Mouse (Mus musculus): ENCODE results near the gene Otos. TPM values are rescaled to one million over a fixed set of nuclear protein-coding genes. Genes with fewer than 3 reads are reported as not detected.

Otos gene
- 0.55 and 0.89 TPM in 2 replicates for polyA plus RNA-seq (2012; rRNA removed)

DNA sequence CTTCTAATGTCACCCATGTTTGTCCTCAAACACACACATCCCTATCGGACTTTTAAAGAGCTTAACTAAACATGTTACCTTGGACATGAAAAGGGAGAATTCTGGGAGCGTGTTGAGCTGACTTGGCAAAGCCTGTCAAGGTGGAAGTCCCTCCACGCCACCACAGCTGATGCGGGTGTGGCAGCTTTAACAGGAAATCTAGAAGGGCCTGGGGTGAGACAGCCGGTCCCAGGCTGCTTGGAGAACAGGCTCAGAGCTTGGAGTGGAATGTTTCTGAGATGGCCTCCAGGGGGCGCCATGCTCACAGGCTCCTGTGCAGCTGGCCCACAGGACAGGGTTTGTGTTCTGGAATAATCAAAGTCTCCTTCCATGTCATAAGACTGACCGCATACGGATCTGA, at the start of gene Otos:
Gene Otos (minus strand): TSS at position 169 of the 400 bp plus-strand sequence.
- DNase-seq (ENCODE audit: low read depth): no peak

DNA sequence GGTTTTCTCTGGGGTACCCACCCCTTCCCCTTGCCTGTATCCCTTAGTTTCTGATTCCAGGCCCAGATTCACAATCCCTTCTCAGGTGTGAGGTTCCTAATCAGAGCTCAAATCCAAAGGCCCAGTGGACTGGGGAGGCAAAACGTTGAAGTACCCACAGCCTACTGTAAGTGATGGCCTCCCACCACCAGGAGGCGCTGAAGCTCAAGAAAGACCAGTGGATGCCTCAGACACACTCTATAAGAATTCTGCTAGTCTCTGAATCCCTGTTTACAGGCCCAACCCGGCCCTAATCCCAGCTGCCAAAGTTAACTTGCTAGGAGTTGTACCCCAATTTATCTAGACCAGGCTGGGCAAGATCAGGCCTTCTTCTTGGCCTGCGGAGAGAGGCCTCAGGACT, 48.2 kb upstream of the Otos start:
- no peak for DNase-seq (ENCODE audit: low read depth)

DNA sequence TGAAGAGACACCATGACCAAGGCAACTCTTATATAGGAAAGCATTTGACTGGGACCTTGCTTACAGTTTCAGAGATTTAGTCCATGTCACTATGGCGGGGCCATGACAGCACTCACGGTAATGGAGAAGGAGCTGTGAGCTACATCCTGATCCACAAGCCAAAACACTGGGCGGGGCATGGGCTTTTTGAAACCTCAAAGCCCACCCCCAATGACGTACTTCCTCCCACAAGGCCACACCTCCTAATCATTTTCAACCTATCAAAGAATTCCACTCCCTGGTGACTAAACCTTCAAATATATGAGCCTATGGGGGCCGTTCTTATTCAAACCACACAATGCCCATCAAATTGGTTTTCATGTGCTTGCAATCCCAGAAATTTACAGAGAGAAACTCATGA, 47.1 kb upstream of the Otos start:
- DNase-seq (ENCODE audit: low read depth): no peak

DNA sequence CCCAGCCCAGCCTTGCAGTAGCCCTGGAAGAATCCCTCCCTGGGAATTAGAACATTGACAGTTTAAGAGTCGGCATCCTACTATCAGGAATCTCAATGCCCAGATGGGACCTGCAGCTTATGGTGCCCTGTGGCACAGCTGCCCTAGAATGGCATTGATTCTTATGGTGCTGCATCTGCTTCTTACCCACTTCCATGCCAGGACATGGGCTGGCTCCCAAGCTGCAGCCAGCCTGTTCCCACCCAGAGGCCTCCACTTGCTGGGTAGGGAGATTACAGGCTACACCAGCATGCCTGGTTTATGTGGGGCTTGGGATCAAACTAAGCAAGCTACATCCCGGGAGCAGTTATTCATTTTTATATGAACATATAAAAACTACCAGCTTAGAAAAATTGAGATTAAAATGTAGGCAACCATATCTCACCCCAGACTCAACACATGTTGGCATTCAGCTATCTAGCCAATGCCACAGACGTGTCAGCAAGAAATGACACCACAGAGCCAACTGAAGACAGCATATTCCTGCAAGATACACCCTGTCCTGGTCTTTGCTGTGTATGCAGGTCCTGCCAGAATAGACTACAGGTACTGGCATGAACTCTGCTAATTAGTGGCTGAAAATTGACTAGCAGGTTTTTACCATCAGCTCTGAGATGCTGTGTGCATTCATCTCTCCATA, 42.7 kb upstream of the Otos start:
- no peak for DNase-seq (ENCODE audit: low read depth)

DNA sequence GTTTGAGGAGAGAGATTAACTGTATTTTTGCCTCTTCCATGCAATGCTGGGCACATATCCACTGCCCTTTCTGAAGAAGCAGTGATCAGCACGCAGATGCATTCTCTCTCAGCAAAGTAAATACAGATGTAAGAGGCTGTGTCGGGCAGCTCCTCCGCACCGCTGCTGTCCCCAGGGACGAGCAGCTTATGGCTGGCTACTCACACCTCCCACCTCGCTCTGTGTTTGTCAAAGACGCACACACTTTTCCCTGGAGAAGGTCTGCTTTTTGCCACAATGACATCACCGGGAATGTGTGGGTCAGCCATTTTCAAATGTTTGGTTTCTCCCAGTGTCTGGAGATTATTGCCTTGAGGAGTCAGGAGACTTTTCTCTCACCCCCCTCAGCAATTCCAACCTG, 38.4 kb upstream of the Otos start:
- DNase-seq (ENCODE audit: low read depth): no peak

DNA sequence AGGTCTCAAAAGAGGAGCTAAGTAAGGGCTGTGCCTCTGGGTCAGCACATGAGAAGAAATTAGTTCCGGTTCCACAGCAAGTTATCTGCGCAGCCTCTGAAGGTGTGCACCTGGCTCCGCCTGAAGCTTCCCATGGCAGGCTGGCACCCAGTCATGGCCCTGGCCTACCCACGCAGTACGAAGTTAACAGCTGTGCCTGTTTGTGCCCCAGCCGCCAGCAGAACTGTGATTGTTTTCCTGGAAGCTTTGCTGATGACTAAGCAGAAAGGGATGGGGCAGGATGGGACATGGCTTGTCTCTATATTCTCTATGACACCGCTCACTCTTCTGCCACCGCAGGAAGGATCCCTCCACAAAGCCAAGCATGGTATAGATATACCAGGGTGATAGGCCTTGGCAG, 34.5 kb upstream of the Otos start:
- DNase-seq (ENCODE audit: low read depth): peak; percentile 42

DNA sequence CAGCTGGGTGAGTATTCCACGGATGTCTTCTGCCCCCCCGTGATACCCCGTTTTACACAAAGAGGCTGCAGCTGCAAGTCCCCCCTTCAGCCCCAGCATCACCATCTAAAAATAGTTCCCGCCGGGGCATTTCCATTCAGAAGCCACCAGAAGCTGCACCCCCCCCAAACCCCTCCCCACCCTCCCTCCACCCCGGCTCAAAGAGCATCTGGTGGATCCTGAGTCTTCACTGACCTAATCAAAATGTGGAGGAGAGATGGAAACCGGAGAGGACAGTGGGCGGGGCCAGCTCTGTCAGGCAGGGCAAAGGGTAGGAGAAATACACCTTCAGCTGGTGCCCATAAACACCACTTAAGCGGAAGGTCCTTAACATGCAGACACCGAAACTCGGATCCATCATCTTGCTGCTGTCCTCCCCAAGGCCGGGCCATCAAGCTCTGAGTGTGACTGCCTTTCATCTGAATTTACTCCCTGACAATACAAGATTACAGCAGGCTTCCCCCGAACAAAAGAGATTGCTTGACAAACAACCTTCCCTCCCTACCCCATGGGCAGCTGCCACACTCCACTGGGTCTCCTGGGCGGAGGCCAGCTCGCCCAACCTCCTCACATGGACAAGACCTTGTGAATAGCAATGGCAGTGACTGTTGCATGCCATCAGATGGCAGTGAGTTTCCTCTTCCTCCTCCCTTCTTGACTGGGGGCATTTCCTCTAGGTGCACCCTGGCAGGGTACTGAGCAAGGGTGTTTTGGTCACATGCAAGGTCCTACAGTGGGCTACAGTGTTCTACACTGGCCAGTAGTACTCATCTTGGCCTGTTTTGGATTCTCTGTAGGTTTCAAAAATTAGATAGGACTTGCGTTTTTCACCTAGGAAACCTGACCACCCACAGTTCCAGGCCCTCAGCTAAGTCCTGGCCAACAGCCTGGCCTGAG, 32.3 kb upstream of the Otos start:
- DNase-seq (ENCODE audit: low read depth): no peak

DNA sequence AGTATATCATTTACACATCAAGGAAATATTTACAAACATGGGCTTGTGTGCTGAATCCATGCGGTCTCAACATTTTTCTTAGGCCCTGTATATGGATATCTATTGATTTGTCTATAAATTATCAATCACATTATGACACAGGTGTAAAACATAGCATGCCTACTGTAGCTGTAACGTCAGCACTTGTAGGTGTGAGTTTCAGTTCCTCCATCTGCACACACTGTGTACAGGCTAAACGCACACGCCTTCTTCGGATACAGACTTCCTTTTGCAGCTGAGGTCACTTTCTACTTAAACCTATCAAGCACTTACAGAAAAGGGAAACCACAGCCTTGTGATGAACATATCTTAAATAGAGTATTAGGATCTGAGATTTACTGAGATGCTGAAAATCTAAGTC, 30.1 kb upstream of the Otos start:
- no peak for DNase-seq (ENCODE audit: low read depth)

DNA sequence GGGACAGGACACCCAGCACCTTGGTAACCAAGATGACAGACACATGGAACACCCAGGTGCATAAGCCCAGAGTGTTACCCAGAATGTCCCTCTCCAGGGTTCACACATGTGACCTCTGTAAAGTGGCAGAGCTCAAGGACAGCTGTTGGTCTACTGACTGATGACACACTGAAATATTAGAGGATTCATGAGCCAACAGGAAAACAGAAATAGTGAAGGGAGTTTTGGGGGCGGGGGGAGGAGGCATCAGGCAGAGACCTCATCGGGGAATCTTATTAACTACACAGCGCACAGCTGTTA, 28.0 kb upstream of the Otos start:
- DNase-seq (ENCODE audit: low read depth): no peak

DNA sequence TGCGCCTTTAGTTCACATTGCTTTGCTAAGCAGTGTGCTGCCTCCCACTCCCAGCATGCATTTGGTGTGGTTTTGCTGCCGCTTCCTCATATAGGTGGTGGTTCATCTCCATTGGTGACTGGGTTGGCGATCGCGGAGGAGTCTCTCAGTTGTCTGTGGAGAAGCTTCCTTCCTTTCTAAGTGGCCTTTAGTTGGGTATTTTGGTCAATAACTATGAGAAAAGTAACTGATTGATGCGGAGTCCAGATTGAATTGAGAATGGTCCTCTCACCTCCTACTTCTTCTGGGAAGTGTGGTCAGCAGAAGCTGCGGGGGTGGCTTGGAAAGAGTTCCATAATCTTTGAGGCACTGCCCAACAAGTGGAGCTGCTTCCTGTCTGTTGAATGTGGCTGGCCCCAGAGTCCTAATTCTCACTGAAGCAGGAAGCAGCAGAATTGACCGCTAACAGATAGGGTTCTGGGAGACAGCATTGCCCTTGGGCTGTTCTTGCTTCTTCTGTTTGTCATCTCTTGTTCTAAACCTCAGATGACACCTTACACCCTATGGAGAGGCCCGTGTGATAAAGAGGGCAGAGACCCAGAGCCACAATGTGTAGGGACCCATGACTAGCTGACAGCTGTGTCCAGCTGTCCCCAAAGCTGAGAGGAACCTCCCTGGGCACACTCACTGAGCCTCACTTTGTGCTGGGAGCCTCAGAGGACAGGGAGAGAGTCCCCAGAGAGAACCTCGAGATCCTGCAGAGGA, 27.5 kb upstream of the Otos start:
- DNase-seq (ENCODE audit: low read depth): no peak

DNA sequence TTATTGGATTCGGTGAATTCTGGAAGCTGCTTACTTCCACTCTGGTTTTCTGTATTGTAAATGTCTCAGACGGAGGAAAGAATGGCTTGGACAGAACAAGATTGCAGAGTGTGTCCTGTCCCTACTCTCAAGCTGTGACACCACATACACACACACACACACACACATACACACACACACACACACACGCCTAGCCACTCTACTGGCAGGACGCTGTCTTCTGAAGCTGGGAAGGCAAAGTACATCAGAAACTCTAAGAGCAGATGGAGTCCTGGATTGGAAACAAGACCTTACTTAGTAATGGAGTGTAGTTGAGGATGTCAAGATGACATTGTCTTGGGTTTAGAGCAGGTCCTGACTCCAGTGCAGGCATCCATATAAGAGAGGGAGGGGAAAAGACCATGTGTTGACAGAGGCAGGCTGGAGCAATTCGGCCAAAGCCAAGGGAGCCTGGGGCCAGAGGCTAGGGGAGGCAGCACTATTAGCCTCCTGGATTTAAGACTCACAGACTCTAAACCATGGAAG, 24.7 kb upstream of the Otos start:
- no peak for DNase-seq (ENCODE audit: low read depth)

DNA sequence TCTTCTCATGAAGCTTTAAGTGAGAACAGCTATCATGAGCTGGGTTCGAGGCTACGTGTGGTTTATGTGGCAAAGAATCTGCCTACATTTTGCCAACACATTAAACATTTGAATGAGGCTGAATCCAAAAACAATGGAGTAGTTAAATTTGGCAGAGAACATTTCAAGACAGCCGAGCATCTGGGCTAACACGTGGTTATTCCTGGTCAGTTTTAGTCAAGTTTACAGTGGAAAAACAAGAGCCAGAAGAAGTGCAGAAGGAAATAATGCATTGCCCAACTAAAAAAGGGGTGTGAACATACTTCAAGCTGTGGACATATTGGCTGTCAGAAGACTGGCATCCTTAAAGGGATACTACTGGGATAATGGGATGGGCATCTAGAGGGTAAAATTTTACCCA, 22.7 kb upstream of the Otos start:
- DNase-seq (ENCODE audit: low read depth): no peak

DNA sequence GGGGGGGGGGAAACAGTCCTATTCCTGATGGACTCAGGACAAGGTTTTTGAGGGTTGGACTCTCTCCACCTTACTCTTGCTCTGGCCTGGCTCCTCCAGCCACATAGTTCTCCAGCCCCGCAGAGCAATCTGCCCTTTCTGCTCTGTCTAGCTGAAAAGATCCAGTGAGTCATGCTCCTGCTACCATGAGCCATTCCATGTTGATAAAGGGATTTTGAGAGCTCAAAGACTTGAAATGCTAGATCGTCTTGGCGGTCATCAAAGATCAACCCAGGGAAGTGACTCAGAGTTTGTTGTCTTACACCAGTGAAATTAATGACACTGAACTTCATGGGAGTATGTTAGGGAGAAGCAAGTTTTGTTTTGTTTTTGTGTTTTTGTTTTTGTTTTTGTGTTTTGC, 20.8 kb upstream of the Otos start:
- DNase-seq (ENCODE audit: low read depth): no peak

DNA sequence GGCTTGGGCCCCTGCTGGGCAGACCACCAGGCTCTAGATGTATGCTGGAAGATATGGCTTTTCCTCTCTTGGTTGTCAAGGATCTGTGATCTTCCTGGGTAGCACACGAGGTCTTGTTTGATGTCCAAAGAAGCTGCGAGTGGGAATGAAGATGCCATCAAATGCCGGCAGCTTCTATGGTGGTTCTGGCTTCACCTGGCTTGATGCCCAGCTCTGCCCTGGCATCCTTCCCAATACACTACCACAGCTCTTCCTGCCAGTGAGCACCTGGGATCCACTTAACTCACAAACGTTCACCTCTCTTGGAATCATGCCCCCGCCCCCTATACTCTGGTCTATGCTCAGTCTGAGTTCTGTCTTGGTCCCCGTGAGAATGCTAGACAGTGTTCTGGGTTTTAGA, 18.5 kb upstream of the Otos start:
- DNase-seq (ENCODE audit: low read depth): no peak

DNA sequence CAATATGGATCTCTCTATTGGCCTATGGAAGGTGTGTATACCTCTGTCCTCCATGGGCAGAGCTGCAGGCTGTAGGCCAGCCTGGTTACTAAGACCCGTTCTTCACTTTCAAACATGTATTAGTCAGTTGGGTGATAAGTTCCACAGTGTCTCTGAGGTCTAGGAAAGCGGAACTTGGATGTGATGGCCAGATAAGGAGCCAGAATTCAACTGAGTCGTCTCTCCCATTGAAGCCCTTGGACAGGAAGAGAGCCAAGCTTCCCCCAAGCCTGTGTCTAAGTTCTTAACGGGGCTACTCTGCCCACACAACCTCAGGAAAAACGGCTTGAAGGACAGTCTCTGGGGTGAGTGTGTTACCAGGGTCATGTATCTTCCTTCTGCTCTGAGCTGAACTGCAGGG, 10.8 kb upstream of the Otos start:
- no peak for DNase-seq (ENCODE audit: low read depth)

DNA sequence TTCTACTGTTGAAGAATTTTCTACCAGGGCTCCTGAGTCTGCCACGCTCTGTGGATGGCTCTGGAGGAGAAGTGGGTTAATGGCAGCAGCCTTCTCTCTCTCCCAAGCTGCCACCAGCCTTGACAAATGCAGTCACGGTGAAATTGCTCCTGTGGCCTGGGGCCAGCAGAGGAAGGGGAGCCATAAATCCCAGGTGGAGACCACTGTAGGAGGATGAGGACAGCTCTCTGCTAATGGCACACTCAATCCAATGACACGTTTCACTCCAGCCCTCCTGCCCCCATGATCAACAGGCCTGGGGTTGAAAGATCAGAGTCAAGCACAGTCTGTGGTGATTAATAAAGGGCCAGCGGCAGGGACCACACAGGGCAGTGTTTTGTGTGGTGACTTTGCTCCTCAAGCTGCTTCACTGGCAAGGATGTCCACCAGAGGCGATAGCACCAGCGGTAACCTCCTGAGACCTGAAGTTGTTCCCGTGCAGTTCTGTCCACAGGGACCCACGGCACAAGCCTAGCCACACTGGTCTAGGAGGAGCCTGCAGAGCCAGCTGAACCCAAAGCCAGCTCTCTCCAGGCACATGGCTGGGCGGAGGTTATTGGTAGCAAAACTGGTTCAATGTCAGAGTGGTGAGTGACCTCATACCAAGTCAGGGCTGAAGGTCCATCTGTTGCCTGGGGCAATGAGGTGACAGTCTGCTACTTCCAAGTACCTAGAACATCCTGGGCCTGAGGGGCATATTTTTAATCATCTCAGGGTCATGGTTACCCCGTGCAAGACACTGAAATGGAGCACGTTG, 8.6 kb upstream of the Otos start:
- no peak for DNase-seq (ENCODE audit: low read depth)

DNA sequence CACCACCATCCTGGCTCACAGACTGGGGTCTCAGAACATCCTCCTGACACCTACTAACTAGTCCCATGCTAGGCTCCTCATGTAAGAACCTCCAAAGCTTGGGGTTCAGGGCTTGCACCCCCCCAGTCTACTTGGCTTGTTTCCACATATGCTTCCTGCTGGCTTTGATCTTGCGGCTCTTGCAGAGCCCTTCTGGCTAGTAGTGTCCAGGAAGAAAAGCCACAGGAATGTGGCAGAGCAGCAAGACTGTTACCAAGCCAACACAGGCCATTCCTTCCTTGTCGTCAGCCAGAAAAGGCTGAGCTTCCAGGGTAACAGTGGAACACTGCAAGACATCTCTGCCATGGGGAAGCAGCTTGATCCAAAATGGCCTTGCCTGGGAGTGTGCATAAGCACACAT, 6.0 kb upstream of the Otos start:
- DNase-seq (ENCODE audit: low read depth): no peak

DNA sequence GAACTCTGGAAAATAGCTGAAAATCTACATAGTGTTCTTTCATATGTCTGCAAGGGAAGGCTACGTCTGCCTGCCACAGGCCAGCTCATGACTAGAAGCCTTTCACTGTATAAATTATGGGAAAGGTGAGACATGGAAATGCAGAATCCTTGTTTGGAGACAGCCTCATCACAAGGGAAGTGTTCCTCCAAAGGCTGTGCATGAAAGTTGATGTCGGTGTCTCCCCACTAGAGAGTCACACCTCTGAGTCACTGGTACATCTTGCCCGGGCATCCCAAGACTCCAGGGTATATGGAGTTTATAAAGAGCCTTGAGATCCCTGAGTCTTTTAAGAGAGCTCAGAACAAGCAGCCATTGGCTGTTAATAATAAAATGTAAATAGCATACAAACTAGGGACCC, 4.5 kb upstream of the Otos start:
- no peak for DNase-seq (ENCODE audit: low read depth)

DNA sequence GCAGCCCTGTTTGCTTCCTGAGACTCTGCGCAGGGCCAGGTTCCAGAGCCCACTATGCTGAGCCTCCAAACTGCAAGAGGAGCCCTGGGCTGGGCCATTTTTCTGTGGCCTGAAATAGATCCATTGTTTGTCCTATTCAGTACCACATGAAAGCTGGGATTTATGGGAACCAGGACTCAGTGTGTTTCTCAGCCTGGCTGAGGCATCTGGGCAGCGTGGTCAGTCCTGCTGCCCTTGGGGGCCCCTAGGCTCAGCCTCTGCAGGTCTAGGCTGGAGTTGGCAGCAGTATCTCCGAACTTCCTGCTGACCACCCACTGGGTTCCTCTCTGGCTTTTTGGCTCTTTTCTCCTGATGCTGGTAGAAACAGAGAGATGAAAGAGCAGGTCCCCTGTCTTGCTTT, 2.8 kb upstream of the Otos start:
- DNase-seq (ENCODE audit: low read depth): no peak

DNA sequence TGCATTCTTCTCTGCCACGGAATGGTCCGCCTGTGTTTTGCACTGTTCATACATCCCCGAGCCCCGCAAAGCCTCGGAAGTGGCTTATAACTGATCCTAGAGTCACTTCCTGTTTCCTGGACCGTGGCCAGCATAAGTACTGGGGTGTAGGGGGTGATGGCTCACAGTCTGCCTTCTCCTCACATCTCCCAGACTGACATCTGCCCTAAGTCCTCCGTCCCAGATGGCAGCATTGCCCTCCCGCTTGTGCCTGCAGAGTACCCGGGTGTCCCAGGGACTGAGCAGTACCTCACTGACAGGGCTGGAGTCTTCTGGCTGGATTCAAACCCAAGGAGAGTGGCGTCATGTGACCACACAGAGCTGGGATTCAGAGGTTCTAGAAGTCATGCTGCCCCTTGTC, 444 bp downstream of the Otos start:
- no peak for DNase-seq (ENCODE audit: low read depth)

DNA sequence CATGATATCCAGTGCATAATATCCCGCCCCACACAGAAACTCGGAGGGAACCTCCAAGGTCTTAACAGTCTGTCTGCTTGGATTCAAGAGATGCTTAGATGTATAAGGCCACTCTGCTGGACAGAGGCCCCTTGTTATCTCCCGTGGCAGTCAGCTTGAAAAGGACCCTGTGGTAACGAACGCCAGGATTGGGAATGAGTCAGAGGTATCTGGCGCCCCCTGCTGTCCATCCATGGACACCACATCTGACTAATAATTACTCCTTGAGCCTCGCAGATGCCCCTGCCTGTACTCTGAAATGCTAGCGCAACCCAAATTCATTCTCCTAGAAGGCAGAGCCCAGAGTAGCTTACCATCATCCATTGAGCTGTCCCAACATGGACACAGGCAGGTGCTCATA, 889 bp downstream of the Otos start:
- DNase-seq (ENCODE audit: low read depth): no peak

DNA sequence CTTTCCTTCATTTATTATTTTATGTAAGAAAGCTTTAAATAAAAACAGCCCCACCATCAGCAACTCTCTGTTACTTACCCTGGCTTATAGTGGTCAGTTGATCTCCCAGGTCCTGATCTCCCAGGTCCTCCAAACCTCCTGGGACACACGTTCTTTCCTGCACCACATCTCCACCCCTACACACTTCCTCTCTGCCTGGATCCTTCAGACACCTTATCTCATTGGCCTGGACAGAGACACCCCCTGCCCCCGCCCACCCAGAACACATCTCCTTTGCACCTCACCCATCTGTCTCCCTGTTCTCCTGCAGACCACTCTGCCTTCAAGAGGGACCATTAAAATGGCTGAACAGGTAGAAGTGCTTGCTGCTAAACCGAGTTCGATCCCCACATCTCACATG, 1.6 kb downstream of the Otos start:
- no peak for DNase-seq (ENCODE audit: low read depth)
